Mouse (Mus musculus) adrenal gland, postnatal 25 days (tissue): ENCODE measurements around the gene Idh2. TPM values are rescaled to one million over a fixed set of nuclear protein-coding genes. Genes with fewer than 3 reads are reported as not detected.
A peak's percentile ranks its signal among the peaks of the same experiment; 100 is the strongest.
"Not testable (repeated sequence)": the region's sequence is repeated elsewhere in the genome, so short reads cannot be mapped to it uniquely, and the experiment has no call there.

Experiments
- DNase-seq: peaks from one replicate; pipeline ENCODE4 v3.0.0; 2021; ENCODE audit warnings: mixed read lengths
- long read RNA-seq: library from polyadenylated mRNA; stranded (forward); transcript quantifications from one replicate; pipeline ENCODE4 v2.0.0, GENCODE M21; 2021
- total RNA-seq: library from RNA; stranded (reverse); gene quantifications from 2 replicates; pipeline ENCODE4 v1.2.3, GENCODE M21; 2021

Idh2 gene
- 152 and 173 TPM in 2 replicates for total RNA-seq
- long read RNA-seq, transcript Idh2-201 (11 exons, 1,745 nt), result major isoform, 344 of 397 reads
- long read RNA-seq, partial matches to known transcripts, result 14 of 397 reads
- long read RNA-seq, other reads (novel, unspliced or antisense), result 38 of 397 reads

DNA sequence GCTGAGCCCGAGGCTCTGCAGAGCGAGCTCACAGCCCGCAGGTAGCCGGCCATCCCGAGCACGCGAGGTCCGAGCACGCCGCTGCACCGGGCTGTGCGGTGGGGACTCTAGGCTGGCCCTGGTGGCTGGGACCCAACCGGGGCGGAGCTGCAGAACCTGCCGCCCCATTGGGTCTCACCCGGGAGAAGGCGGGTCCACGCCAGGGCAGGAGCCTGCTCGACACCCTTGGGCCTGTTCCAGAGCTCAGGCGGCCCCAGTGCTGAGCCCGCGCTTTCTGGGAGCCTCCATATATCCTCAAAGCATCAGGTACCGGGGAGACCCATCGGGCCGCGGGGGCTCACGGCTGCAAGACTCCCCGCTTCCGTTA is at the start of gene Idh2:
Gene Idh2, minus strand, starts transcription at position 169 of the 367 bp plus-strand sequence.
- DNase-seq, result peak; percentile 95

DNA sequence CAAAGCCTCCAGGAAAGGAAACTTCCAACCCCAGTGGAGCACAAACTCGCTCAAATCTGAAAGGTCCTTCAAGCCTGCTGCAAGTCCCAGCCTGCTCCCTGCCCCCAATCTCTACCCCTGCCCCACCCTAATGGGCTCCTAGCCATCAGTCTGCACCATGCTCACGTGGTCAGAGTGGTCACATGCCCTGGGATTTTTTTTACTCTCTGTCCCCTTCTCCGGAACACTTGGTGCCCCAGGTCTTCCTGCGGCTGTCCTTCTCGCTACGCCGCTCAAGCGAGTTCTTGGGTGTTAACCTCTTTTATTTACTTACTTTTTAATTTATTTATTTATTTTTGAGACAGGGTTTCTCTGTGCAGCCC is 45.7 kb upstream of the Idh2 start:
- DNase-seq, result peak; percentile 37

DNA sequence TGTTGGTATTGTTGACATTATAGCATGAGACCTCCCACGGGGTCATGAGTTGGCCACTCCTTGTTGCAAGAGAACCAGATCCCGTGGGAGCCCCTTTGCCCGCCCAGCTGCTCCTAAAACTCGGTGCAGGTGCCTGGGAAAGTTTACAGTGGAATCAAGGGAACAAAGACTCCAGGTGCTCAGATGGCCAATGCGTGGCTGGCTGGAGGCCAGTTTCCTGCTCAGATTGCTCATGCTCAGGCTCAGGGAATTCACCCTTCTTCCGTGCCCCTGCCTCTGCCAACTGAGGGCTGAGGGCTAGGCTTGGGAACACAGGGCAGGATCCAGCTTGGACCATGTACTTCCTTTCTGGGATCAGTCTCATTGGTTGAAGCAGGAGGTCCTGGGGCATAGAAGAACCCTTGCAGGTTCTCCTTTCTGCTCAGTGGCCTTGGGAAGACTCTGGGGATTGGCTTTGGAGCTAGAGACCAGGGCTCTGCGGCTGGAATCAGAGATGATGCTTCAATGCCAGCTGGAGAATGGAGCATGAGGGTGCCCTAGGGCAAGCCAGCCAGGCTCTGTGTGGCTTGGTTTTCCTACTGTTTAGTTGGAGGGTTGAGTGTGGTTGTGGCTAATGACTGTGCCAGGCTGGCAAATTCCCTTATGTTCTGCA is 45.2 kb upstream of the Idh2 start:
- peak; percentile 24 for DNase-seq

DNA sequence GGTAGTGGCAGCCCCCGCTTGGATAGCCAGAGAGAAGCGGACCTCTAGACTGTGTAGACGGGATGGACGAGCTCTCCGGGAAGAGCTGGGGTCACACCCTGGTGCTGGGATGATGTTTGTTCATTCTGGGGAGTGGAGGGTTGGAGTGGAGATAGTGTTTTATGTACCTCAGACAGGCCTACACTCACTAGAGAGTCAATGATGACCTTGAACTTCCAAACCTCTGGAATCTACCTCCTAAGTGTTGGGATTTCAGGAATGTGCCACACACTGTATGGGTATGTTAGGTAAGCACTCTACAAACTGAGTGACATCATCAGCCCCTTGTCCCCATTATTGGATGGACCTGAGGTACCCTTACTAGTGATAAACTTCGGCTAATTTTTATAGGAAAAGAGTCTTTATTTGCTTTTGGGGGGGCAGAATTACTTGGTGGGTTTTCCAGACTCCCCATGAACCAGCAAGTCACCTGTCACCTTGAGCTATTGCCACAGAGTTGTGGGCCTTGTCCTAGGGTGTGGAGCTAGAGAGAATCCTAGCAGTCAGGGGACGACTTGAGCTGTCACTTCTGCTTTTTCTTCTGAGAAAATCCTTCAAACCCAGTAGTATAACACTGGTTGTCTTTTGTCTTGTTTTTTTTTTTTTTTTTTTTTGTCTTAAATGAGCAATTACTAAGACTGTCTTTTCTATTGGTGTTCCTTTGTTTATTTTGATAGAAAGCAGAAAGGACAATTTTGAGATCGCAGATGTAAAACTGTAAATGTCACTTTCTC is 43.5 kb upstream of the Idh2 start:
- no peak for DNase-seq

DNA sequence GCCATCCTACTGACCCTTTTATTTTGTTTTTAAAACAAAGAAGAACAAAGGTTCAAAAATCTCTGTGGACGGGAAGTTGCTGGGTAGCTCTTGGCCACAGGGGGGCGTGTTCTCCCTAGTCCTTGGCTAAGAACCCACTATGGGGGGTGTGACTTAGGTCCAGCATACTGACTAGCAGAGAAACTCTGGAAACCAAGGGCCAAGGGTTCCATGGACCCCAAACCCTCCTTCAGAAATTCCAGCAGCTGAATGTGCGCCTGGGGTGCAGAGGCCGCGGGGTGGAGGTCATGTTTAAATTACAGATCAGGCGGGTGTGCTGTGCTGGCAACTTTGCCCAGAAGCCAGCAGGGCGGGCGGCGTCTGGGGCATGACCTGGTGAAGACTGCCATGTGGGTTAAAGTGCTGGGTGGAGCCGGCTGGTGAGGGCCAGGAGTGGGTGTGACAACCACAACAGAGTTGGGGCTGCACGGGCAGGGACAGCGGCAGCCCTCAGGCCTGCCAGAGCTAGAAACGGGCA is 41.6 kb upstream of the Idh2 start:
- DNase-seq, result peak; percentile 75

DNA sequence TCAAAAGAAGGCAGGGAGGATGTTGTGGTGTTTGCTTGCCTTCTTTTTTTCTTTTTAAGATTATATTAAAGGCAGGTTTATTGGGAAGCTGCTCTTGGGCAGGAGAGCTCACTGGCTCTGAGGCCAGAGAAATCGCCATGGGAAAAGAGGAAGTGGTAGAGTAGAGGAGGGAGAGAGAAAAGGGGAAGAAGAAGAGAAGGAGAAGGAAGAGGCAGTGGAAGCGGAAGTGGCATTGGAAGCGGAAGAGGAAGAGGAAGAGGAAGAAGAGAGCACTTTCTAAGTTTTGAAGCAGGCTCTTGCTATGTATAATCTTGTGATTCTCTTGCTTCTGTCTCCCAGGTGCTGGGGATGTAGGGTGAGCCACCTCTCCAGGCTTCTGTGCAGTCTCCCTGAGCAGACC is 39.5 kb upstream of the Idh2 start:
- no peak for DNase-seq

DNA sequence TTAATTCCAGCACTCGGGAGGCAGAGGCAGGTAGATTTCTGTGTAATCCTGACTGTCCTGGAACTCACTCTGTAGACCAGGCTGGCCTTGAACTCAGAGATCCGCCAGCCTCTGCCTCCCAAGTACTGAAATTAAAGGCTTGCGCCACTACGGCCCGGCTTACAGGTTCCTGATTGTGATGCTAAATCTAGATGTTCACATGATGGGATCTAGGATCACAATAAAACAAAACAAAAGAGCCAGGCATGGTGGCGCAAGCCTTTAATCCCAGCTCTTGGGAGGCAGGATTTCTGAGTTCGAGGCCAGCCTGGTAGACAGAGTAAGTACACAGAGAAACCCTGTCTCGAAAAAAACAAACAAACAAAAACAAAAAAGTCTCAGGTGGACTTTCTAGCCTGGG is 37.6 kb upstream of the Idh2 start:
- no peak for DNase-seq

DNA sequence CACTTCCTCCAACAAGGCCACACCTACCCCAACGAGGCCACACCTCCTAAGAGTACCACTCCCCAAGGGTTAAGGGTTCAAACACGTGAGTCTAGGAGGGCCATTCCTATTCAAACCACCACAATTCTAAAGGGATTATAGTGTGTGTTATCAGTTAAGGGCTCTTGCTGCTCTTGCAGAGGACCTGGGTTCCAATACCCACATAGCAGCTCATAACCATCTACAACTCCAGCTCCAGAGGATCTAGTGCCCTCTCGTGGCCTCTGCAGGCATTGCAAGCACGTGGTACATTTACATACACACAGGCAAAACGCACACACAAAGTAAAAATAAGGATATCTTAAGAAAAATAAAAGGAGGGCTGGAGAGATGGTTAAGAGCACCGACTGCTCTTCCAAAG is 37.0 kb upstream of the Idh2 start:
- DNase-seq, result no peak

DNA sequence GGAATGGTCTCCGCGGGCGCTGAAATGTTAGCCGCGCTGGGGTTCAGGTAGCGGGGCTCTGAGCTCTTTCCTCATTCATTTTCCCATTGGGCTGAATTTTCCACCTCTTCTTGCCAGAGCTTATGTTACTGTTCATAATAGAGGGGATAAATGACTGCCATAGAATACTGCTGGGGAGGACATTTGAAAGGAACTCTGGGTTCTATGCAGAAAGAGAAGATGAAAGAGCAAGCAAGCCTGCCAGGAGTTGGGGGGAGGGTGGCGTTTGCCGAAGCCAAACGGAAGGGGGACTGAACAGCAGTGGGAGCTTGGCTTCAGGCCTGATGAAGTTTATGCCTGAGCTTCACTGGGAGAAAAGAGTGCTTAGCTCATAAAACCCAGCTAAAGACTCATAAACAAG is 34.2 kb upstream of the Idh2 start:
- no peak for DNase-seq

DNA sequence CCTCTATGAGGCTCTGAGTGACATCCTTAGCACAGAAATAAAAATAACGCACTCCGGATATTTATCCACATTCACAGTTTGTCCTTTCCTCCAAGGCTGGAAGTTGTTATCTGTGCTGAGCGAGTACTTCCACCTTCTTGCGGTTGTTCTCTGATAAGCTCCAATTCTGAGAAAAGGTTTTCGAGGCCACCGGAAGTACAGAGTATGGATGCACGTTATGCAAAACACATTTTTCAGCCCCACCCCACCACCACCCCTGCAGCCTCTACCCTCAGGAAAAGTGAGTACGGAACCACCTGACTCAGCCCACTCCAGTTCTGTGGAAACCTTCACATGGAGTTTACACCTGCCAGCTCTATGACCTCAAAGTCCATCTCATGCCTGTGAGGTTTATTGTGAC is 30.9 kb upstream of the Idh2 start:
- no peak for DNase-seq

DNA sequence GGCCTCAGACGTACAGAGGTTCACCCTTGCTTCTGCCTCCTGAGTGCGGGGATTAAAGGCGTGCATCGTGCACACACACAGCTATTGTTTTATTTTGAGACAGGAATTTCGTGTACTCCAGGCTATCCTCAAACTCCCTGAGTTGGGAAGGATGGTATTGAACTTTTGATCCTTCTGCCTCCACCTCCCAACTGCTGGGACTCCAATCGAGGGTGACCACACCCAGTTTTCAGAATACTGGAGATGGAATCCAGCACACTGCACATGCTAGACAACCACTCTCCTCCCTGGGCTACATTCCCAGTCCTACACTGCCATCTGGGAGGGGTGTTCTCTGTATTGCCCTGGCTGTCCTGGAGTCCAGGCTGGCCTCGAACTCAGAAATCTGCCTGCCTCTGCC is 29.5 kb upstream of the Idh2 start:
- no peak for DNase-seq

DNA sequence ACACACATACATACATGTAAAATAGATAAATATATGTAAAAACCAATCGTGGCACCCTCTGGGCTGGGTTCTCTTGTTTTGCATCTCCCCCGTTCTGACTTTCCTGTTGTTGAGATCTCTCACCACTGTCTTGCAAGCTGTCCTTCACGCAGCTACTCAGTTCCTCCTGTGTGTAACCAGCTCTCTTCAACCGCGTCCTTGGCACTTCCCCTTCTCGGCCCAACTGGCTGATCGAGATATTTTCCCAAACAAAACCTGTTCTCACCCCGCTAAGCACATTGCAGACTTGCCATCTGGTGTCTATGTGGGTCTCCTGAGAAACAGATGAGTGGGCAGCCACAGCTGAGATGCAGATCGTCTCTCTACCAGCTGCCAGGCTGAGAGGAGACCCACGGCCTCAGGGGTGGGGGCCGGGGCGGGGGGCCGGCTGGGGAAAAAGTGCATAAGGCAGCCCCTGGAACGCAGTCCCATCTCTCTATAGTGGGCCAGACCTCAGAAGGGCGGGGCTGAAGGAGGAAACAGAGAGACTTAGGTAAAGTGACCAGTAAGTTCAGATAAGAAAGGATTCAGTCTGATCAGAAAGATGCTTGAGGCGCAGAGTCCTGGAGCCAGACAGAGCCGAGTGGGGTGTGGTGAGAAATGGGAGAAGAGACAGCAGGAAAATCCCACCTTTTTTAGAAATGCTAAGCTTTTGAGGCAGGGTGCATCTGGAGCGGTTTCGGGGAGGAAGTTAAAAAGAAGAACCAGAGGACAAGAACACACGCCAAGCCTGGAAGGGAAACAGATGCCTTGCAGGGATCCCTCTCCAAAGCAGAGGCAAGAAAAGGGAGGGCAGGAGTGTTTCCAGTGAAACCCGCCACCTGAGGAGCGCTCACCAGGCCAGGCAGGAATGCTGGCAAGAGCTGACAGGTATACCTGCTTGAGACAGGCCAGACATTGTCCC is 28.4 kb upstream of the Idh2 start:
- DNase-seq, result peak; percentile 38

DNA sequence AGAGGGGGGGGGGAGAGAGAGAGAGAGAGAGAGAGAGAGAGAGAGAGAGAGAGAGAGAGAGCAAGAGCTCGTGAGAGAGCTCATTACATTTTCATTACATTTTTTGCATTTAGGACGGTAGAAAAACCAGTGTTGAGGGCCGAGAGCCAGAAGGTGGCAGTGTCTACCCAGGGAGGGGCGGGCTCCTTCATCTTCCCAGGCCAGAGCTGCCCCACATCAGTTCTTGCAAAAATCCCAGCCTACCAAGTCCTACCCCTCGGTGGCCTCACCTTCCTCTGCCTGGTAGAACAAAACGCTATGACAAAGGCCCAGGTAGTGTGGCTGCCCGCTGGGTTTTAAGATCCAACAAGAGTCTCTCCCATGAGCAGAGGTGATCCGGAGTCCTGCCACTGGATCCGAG is 25.6 kb upstream of the Idh2 start:
- DNase-seq, result peak; percentile 76

DNA sequence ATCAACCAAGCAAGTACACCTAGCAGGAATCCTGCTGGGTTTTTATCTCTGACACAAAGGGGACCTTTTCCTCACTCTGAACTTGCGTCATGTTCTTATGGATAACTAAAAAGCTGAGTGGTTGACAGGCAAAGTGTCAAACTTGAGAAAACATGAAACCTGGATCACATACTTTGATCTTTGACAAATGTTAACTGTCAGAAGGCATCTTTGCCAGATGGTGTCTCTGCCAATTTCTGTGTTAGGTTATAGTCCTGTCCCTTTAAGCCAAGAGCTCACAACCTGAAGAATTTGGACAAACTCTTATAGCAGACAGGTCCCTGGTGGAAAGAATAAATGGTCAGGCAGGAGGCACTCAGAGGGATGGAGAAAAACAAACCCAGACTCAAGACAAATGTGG is 23.2 kb upstream of the Idh2 start:
- DNase-seq, result no peak

DNA sequence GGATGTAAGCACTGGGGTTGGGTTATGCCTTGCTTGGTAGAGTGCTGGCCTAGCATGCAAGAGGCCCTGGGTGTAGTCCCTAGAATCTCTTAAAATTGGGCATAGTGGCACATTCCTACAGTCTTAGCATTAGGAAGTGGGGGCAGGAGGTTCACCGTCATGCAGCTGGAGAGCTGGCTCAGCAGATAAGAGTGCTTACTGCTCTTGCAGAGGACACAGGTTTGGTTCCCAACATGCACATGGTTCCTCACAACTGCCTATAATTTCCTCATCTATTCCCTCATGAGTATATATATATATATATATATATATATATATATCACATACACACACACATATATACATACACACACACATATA is 20.0 kb upstream of the Idh2 start:
- no peak for DNase-seq

DNA sequence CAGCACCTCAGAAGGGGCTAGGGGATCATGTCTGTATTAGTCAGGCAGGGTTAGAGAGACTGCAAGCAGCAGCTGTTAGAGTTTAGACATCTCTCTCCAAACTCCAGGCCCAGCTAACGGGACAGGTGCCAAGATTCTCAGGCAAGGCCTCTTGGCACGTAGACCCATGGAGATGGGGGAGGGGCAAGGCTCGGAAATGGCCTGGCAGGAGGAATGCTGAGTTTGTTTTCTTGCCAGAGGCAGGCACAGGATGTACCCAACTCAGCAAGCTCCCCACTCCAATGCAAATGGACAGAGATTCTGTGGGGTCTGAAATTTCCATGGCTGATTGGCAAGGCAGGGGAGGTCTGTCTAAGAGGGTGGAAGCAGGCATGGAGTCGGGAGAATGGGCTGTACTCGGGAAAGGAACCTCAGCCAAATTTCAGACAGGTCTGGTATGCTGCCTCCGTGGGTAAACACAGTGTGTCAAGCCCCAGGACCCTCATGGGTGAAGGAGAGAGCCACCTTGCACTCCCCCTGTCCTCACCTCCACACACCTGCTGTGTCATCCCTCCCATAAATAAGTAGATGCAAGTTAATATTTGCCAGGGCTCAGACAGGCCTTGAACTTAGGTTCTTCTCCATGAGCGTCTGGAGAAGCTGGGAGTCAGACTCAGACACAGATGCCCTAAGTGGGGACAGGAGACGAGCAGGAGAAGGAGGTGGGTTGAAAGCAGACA is 19.4 kb upstream of the Idh2 start:
- peak; percentile 84 for DNase-seq

DNA sequence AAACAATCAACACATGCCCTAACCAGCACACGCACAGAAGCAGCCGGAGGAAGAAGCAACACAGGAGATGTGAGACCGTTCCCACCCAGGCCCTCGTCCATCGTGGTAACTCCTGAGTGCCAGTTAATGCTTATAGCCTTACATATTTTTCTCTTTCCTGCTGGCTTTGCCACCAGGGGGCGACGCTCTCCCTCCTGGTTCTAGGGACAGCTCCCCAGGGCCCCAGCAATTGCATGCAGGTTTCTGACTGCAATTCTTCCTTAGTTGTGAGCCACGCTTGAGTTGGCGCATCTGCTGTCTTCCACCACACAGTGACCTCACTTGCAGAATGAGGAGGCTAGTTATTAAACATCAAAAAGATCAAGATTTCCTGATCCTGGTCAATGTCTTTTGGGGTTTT is 17.3 kb upstream of the Idh2 start:
- DNase-seq, result peak; percentile 67

DNA sequence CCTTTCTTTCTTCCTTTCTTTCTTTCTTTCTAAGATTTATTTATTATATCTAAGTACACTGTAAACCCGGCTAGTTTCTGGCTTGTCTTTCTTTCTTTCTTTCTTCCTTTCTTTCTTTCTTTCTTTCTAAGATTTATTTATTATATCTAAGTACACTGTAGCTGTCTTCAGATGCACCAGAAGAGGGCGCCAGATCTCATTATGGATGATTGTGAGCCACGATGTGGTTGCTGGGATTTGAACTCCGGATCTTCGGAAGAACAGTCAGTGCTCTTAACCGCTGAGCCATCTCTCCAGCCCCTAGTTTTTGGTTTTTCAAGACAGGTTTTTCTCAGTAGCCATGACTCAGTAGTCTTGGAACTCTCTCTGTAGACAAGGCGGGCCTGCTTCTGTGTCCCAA is 16.1 kb upstream of the Idh2 start:
- DNase-seq, result not testable (repeated sequence)

DNA sequence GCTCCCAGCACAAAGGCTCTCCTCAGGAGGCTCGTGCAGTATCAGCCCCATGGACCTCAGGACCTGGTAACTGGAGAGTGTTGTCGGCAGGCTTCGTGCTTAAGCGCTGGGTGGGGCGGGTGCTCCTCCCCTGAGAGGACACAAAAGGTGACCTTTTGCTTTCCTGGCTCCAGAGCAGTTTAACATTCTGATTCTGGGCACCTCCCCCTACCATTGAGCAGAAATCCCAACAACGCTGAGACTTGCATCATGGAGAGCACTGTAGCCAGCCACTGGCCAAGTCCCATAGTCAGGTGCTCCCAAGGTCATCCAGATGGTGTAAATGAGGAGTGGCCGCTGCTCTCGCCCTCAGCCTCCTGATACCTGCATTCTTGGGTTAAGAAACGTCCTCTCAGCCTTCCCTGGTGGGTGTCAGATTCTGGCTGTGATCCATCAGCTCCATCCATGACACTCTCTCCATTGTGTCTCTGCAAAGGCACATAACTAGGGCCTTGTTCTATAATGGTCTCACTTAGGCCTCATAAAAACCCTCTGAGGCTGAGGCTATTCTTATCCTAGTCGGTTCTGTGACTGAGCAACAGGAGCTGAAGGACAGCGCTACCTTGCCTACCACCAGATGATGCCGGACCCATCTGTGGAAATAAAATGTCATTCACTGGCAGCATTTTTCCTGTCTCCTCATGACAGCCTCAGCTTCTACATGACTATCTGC is 15.3 kb upstream of the Idh2 start:
- no peak for DNase-seq

DNA sequence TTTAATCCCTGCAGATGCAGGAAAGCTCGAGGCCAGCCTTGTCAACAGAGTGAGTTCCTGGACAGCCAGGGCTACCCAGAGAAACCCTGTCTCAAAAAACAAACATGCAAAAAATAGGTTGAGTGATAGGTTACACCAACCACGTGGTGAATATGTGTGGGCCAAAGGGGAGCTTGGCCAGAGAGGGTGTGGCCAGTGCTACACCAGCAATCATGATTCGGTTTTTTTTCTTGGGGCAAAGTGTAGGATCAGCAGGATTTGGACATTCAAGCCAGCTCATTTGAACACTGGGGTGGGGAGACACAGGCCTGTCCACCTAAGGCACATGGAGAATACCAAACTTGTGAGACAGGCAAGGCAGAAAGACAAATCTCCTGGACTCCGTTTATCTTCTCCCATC is 14.1 kb upstream of the Idh2 start:
- no peak for DNase-seq

DNA sequence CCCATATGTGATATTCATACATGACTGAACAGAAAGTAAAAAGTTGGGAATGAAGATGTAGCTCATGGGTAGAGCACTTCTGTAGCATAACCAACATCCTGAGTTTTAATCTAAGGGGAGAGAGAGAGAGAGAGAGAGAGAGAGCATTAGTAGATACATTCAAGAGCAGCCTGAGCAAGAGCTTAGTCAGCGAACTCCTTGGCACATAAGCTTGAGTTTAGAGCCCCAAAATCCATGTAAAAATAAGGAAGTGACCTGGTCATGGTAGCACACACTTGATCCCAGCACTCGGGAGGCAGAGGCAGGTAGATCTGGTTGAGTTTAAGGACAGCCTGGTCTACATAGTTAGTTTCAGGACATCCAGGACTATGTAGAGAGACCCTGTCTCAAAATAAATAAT is 8.5 kb upstream of the Idh2 start:
- DNase-seq, result no peak
